8 mouse cellular contexts compared by ENCODE assay signal in genomic region chrX:42359381-42360172, GRCm38 (mm10).
DNase-seq lines count a peak whose midpoint lies in the region; ATAC-seq and TF ChIP-seq lines count a peak whose summit lies in the region.

No protein-coding gene starts in this region.

- H3K27me3 ChIP-seq in lung, postnatal 0 days (replicated peaks; ENCODE audit: insufficient read depth, low read length): no peaks in the 10 kb centered on the region
- H3K27me3 ChIP-seq in liver, embryonic 15.5 days: no peaks in the 10 kb centered on the region
- no peaks in the 10 kb centered on the region for H3K27me3 ChIP-seq in stomach, postnatal 0 days (ENCODE audit: control insufficient read depth, insufficient read depth, low read length)

- no peaks in the 10 kb centered on the region for H3K36me3 ChIP-seq in lung, postnatal 0 days (ENCODE audit: insufficient read depth, low read length)
- H3K36me3 ChIP-seq in liver, embryonic 15.5 days (replicated peaks): no peaks in the 10 kb centered on the region
- H3K36me3 ChIP-seq in stomach, postnatal 0 days (ENCODE audit: control insufficient read depth, insufficient read depth, low read length): no peaks in the 10 kb centered on the region

- no peaks in the 10 kb centered on the region for H3K4me1 ChIP-seq in lung, postnatal 0 days (ENCODE audit: insufficient read depth, low read depth, low read length)
- no peaks in the 10 kb centered on the region for H3K4me1 ChIP-seq in liver, embryonic 15.5 days (replicated peaks)
- H3K4me1 ChIP-seq in stomach, postnatal 0 days (replicated peaks; ENCODE audit: control insufficient read depth, insufficient read depth): no peaks in the 10 kb centered on the region

- H3K27ac ChIP-seq in lung, postnatal 0 days (ENCODE audit: low read length): no peak overlapping the region
- no peak overlapping the region for H3K27ac ChIP-seq in liver, embryonic 15.5 days (replicated peaks)
- no peak overlapping the region for H3K27ac ChIP-seq in stomach, postnatal 0 days (replicated peaks)

- no peaks in the 10 kb centered on the region for H3K9me3 ChIP-seq in lung, postnatal 0 days (ENCODE audit: low read length)
- H3K9me3 ChIP-seq in liver, embryonic 15.5 days (replicated peaks): no peaks in the 10 kb centered on the region
- no peaks in the 10 kb centered on the region for H3K9me3 ChIP-seq in stomach, postnatal 0 days (ENCODE audit: control insufficient read depth, low read length)

- no peak for TF ChIP-seq CTCF in lung, postnatal 0 days (IDR thresholded peaks at IDR 0.05)
- no peak for TF ChIP-seq CTCF in stomach, postnatal 0 days (IDR thresholded peaks at IDR 0.05; ENCODE audit: low read depth)

- DNase-seq in cerebellum, postnatal 10 days: peak; percentile 9 to 28
- no peak for DNase-seq in cerebellum, adult 9-10 months
- DNase-seq in lung, postnatal 0 days (ENCODE audit: low spot score): no peak
- DNase-seq in lung, postnatal 10 days: no peak
- no peak for DNase-seq in stomach, postnatal 0 days (ENCODE audit: low spot score)
- DNase-seq in frontal cortex, postnatal 36 days (ENCODE audit: low spot score in 2 of 2): no peak
- DNase-seq in gastrocnemius, postnatal 25 days: no peak

- no peak overlapping the region for H3K4me3 ChIP-seq in lung, postnatal 0 days (ENCODE audit: low read depth, low read length)
- H3K4me3 ChIP-seq in liver, embryonic 15.5 days (replicated peaks): peak overlapping the region; percentile 14; the same call in 1 of the 2 replicates
- no peak overlapping the region; the same call in 1 of the 2 replicates for H3K4me3 ChIP-seq in stomach, postnatal 0 days (ENCODE audit: low read depth, low read length)

- H3K9ac ChIP-seq in lung, postnatal 0 days (replicated peaks; ENCODE audit: low read depth): no peak overlapping the region
- no peak overlapping the region for H3K9ac ChIP-seq in liver, embryonic 15.5 days
- H3K9ac ChIP-seq in stomach, postnatal 0 days (ENCODE audit: low read length): no peak overlapping the region

- peak; percentile 21; the same call in 1 of the 2 replicates for ATAC-seq in lung, postnatal 0 days
- no peak for ATAC-seq in liver, embryonic 15.5 days (ENCODE audit: insufficient read depth)
- ATAC-seq in stomach, postnatal 0 days (ENCODE audit: low FRiP score, low TSS enrichment): no peak

- WGBS in lung, postnatal 0 days: 44% methylated on average over 8 of the region's 12 CpGs
- WGBS in liver, embryonic 15.5 days (ENCODE audit: insufficient replicate concordance): 36% methylated on average over 11 of the region's 12 CpGs
- WGBS in stomach, postnatal 0 days: 55% methylated on average over 9 of the region's 12 CpGs

- no peak for TF ChIP-seq EP300 in lung, postnatal 0 days (IDR thresholded peaks at IDR 0.05)
- TF ChIP-seq EP300 in stomach, postnatal 0 days (optimal IDR thresholded peaks at IDR 0.05): no peak

- H3K4me2 ChIP-seq in lung, postnatal 0 days (replicated peaks; ENCODE audit: low read depth, low read length): peak overlapping the region; percentile 51; the same call in 1 of the 2 replicates
- H3K4me2 ChIP-seq in liver, embryonic 15.5 days: no peak overlapping the region
- H3K4me2 ChIP-seq in stomach, postnatal 0 days (replicated peaks; ENCODE audit: low read depth): peak overlapping the region; percentile 35; the same call in 1 of the 2 replicates

Comparison
In these comparisons a context has a peak if more than half of its experiments do, and no peak if none do; other contexts are left out.
1. DNase-seq: peak in cerebellum, postnatal 10 days (2 of 2); none in cerebellum, adult 9-10 months (single experiment), lung, postnatal 0 days (single experiment), lung, postnatal 10 days (single experiment), stomach, postnatal 0 days (single experiment), frontal cortex, postnatal 36 days (0 of 2) and gastrocnemius, postnatal 25 days (single experiment).